Mouse (Mus musculus) embryonic fibroblast, embryonic 13.5 days (primary cell): ENCODE measurements around the gene Gm20388. TPM values are rescaled to one million over a fixed set of nuclear protein-coding genes. Genes with fewer than 3 reads are reported as not detected.

Experiments used
- H3K27ac ChIP-seq: 2 replicates; pipeline ENCODE4 v1.5.1; 2012; ENCODE audit warnings: low read length, control low read depth, inconsistent platforms; ENCODE audit not compliant: insufficient read depth
- H3K4me1 ChIP-seq: 2 replicates; pipeline ENCODE4 v1.6.1; 2011; ENCODE audit warnings: low read length; ENCODE audit not compliant: control insufficient read depth, insufficient read depth
- H3K4me3 ChIP-seq: 2 replicates; pipeline ENCODE4 v1.5.1; 2011; ENCODE audit warnings: mild to moderate bottlenecking, control low read depth, low read length; ENCODE audit not compliant: insufficient read depth
- CTCF ChIP-seq: IDR thresholded peaks from 2 replicates; pipeline ENCODE4 v1.5.1; 2011; ENCODE audit warnings: mild to moderate bottlenecking, control low read depth, low read length, moderate library complexity, borderline replicate concordance; ENCODE audit not compliant: insufficient read depth
- POLR2A ChIP-seq: IDR thresholded peaks from 2 replicates; pipeline ENCODE4 v1.6.1; 2011; ENCODE audit warnings: low read depth, mild to moderate bottlenecking, control low read depth, low read length, moderate library complexity
- polyA plus RNA-seq: library from polyadenylated mRNA; stranded (reverse); fragments of >200 nt; gene quantifications from 2 replicates; pipeline ENCODE4 v1.2.4, GENCODE M21; 2011; ENCODE audit warnings: low read depth; ENCODE audit not compliant: missing spikeins, insufficient read length

Gm20388 gene
- polyA plus RNA-seq, 1 experiment, result 82.8 TPM

DNA sequence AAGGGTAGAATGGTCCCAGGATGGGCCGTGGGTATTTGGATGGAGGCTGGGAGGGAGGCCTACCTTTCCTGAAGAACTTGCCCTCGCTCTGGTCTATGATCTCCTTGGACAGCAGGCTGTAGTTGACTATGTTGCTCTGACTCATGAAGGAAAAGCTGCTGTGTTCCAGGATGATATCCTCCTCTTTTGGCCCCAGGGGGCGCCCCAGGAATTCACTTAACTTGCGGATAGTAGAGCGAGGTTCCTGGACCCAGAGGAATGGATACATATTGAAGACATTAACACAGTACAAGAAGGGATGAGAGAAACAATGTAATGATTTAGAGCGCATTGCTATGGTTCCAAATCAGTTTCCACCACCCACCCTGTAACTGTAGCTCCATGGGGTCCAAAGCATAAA lies 3234.6 kb downstream of the Gm20388 start:
- Histone ChIP-seq H3K27ac (0 out of 2 replicates have a peak overlapping the region, but pooled peaks have one; percentile 9), H3K4me3 (no peak overlapping the region), H3K4me1 (peaks cover 3% of the 10 kb centered on the region)
- TF ChIP-seq POLR2A (no peak), CTCF (no peak)

DNA sequence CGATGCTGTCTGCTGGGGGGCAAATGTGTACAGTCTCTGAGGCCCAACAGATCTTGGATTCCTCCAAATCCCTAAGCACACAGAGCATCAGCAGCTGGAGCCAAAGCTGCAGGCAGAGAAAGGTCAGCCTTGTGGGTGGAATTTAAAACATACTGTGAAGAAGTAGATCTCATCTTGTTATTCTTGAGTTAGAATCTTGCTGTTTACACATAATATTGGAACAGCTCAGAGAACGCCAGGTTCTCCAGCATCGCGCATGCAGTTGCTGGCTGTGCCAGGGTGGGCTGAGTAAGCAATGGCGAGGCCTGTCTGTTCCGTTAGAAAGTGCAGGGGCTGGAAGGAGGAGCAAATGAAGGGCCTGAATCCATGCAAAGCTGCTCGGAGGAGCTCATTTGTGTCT lies 3235.7 kb downstream of the Gm20388 start:
- Histone ChIP-seq H3K4me3 (no peak overlapping the region), H3K27ac (no peak overlapping the region), H3K4me1 (peaks cover 3% of the 10 kb centered on the region)
- TF ChIP-seq CTCF (no peak), POLR2A (no peak)

DNA sequence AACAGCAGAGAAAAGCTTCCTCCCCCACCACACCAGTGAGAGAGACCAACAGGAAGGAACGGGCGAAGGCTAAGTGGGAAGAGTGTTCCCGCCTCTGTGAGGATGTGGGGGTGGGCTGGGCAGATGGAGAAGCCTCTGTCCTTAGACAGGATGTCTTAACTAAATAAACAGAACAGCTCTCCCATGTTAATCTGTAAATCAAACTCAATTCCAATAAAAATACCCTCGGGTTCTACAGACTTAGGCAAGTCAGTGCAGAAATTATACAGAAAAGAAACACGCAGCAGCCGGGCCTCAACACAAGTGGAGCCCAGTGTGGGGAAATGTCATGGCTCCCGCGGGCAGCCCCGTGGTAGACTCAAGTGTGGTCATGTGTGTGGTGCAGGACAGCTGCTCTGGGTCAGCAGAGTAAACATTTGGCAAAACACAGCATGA lies 3240.1 kb downstream of the Gm20388 start:
- Histone ChIP-seq H3K27ac (no peak overlapping the region), H3K4me3 (no peak overlapping the region), H3K4me1 (no peaks in the 10 kb centered on the region)
- TF ChIP-seq CTCF, result no peak
- TF ChIP-seq POLR2A, result no peak

DNA sequence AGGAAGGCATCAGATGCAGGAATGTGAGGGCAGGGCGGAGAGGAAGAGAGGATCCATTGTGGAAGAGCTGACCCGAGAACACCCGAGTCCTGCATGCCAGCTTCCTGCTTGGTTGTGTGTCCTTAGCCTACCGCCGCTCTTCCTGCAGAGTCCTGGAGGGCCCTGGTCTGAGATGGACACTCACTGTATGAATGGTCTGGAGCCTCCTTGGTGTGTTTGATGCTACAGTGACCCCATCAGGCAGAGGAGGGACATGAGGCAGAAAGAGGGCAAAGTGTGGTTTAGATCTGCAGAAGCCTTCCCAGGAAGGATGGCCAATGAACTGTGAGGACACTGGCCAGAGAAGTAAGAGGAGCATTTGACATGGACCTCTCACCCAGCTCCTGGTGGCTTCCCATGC lies 3244.5 kb downstream of the Gm20388 start:
- no peak overlapping the region for H3K4me3 ChIP-seq
- TF ChIP-seq POLR2A, result no peak
- 0 out of 2 replicates have a peak, but pooled peaks have one; percentile 23 for TF ChIP-seq CTCF
- no peaks in the 10 kb centered on the region for H3K4me1 ChIP-seq
- no peak overlapping the region for H3K27ac ChIP-seq

DNA sequence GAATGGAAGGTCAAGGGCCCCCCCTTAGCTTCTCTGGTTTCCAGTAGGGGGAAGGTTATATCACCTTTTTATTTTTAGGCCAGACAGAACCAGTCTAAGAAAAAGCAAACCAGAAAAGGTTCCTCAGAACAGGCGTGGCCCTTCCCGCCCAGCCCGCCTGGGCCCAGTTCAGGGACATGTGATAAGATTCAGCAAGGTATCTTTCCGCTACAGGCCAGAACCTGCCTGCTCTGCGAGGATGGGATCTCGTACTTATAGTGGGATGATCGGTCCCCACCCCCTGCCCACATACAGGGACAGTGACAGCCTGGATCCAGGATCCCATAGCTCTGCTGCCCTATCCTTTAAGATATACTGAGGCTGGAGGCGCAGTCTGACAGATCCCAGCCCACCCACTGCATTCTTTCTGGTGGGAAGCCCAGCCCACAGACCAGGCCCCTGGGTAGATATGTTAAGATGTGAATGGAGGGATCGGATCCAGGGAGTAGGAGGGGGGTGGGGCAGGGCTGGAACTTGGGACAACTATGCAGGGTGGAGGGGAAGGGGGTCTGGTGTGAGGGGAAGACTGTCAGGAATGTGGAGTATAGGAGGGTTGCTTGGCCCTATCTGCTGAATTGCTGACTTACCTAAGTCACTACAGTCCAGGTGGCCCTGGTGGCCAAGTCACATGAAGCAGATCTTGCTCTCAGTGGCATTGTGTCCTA lies 3245.6 kb downstream of the Gm20388 start:
- H3K4me1 ChIP-seq, result no peaks in the 10 kb centered on the region
- H3K4me3 ChIP-seq, result no peak overlapping the region
- TF ChIP-seq POLR2A, result no peak
- no peak for TF ChIP-seq CTCF
- H3K27ac ChIP-seq, result no peak overlapping the region

DNA sequence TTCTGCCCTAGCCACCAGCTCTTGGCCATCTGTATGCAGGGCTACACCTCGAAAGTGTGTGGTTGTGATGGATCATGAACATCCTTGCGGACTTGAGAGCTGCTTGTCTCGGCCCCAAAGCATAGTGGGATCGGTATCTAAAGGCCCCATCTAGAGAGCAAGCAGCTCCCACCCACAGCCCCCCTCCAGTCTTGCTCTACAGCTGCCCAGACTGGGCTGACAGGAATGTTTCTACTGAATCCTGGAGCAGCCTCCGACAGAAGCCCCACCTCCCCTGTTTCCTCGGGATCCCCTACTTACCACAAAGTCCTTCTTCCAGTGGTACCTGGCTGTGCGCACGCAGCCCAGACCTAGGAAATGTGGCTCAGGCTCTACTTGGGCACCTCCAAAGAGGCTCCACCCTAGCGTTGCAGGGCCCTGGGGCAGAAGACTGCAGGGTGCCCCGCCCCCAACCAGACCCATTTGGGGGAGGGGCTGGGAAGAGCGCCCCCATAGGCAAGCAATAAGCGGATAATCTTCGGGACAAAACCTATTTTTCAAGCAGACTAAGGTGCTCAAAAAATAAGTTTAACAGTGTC lies 3247.3 kb downstream of the Gm20388 start, which contains the start of gene Sult5a1:
Gene Sult5a1, minus strand, starts transcription at position 428 of the 578 bp plus-strand sequence.
- TF ChIP-seq POLR2A (no peak), CTCF (no peak)
- Histone ChIP-seq H3K4me3 (no peak within 1 kb of the TSS), H3K27ac (no peak within 1 kb of the TSS), H3K4me1 (no peaks in the 10 kb centered on the region)

DNA sequence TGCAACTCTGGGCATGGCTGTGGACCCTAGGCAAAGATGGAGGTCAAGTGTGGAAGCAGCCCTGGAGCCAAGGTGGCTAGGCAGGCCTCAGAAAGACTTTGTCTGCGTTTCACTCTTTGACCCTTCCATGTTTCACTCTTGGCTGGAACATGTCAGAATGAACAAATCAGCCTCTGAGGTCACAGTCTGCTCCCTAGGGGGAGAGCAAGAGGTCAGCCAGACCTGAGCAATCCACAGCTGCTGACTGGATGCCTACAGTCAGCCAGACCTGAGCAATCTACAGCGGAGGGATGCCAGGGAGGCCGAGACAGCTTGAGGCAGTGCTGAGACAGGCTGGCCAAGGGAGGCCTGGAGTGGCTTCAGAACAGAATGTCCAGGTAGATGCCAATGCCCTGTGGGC lies 3270.8 kb downstream of the Gm20388 start:
- TF ChIP-seq POLR2A (no peak), CTCF (no peak)
- Histone ChIP-seq H3K4me3 (no peak overlapping the region), H3K4me1 (peaks cover 8% of the 10 kb centered on the region), H3K27ac (no peak overlapping the region)

DNA sequence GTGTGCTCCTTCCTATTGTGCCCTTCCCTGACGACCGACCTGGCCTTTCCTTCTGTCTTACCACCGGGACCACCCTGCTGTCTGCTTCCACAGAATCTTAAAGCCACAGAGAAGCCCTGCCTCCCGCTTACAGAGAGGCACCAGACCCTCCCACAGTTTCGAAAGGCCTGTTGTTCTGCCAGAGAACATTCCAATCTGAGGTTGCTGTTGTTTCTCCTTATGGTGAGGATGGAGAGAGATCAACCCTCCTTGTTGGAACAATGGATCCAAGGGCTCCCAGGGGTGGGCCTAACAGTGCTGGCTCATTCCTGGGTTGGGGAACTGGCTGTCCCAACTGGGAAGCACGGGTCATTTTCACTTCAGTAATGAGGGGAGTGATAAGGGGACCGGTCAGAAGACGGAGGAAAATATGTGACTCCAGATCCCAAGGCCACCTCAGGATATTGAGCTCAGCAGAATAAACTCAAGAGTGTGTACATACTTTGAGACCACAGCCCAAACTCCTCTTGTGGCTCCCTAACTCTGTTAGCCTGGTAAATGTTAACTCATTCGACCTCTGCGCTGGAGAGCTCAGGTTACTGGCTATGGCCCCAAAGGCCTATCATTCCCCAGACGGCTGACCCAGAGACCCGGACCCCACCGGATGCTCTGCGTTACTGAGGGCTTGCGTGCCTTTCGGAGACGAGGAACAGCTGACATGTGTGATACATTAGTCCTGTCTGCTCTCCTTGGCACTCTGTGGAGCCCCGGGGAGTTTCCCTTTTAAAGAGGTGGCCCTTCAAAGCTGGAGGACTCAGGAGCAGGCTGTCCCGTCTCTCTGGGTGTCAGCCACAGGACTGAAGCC lies 3275.1 kb downstream of the Gm20388 start, which contains the start of gene Dpep1:
Gene Dpep1, plus strand, starts transcription at position 677 of the 844 bp plus-strand sequence.
- Histone ChIP-seq H3K4me3 (no peak within 1 kb of the TSS), H3K27ac (peak within 1 kb of the TSS; percentile 61), H3K4me1 (peaks cover 17% of the 10 kb centered on the region)
- TF ChIP-seq POLR2A, result no peak

DNA sequence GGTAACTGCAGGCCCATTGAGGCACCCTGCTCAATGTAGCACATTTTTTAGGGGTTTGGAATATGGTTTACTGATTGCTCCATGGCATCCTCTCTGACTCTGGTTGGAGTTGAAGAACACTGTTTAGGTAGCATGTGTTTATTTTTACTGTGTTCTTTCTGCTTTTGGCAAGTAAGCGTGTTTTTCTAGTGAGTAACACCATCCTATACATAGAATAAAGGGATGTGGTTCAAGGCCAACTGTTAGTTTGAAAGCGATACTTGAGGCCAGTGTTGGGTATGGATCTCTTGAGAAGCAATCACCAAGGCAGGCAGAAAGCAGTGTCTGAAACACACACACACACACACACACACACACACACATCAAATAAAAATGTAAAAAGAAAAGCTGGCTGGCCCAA lies 3277.4 kb downstream of the Gm20388 start:
- peaks cover 17% of the 10 kb centered on the region for H3K4me1 ChIP-seq
- no peak for TF ChIP-seq CTCF
- TF ChIP-seq POLR2A, result no peak
- H3K27ac ChIP-seq, result peak overlapping the region; percentile 16; the same call in 1 of the 2 replicates
- no peak overlapping the region for H3K4me3 ChIP-seq

DNA sequence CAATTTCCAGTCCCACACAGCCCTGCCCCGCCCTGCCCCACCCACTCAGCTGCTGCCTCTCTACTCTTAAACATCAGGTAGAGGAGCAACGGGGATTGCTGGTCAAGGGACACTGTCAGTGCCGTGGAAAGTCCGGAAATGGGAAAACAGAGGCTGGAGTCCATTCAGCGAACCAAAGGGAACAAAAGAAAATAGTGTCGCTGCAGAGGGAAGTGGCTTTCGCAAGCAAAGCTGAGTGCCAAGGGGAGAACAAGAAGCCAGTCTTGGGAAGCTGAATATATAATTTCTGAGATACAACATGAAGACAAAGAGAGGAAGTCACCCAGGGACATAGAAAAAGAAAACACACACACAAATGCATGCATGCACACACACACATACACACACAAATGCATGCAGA lies 3278.2 kb downstream of the Gm20388 start:
- H3K4me1 ChIP-seq, result peaks cover 17% of the 10 kb centered on the region
- H3K4me3 ChIP-seq, result no peak overlapping the region
- no peak for TF ChIP-seq CTCF
- TF ChIP-seq POLR2A, result no peak
- H3K27ac ChIP-seq, result no peak overlapping the region

DNA sequence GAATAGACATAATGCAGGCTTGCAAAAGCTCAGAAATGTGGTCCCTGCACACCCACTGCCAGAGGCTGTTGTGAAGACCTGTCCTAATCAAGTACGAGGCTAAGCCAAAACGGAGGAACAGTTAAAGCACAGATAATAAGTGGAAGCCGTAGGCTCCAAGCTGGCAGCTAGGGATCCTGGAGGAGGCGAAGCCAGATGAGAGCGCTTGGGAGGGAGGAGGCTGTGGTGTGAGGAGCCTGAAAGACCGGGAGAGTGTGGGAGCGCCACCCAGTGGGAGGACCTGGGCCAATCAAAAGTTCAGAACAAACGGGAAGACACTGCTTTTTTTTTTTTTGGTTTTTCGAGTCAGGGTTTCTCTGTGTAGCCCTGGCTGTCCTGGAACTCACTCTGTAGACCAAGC lies 3280.0 kb downstream of the Gm20388 start:
- Histone ChIP-seq H3K4me1 (peaks cover 13% of the 10 kb centered on the region), H3K27ac (no peak overlapping the region), H3K4me3 (no peak overlapping the region)
- TF ChIP-seq CTCF, result peak; percentile 50; the same call in 1 of the 2 replicates
- no peak for TF ChIP-seq POLR2A
